Mouse (Mus musculus) heart, embryonic 10.5 days (tissue): Measurements from ENCODE around the gene Slc27a5. TPM values are rescaled to one million over a fixed set of nuclear protein-coding genes. Genes with fewer than 3 reads are reported as not detected.

Source experiments
- DNase-seq: peaks from one replicate; pipeline ENCODE4 v3.0.0-alpha.2; 2017; ENCODE audit warnings: low spot score
- H3K27ac ChIP-seq: fragments of 300-500 bp; sonication (generic); 2 replicates; pipeline ENCODE4 v1.5.1; 2016; ENCODE audit warnings: mild to moderate bottlenecking
- H3K27me3 ChIP-seq: fragments of 300-500 bp; sonication (generic); 2 replicates; pipeline ENCODE4 v1.6.1; 2016; ENCODE audit warnings: mild to moderate bottlenecking; ENCODE audit not compliant: poor library complexity, insufficient read depth, severe bottlenecking
- H3K36me3 ChIP-seq: fragments of 300-500 bp; sonication (generic); 2 replicates; pipeline ENCODE4 v1.6.1; 2016; ENCODE audit warnings: mild to moderate bottlenecking, moderate library complexity
- H3K4me1 ChIP-seq: fragments of 300-500 bp; sonication (generic); 2 replicates; pipeline ENCODE4 v1.6.1; 2016; ENCODE audit warnings: mild to moderate bottlenecking
- H3K4me3 ChIP-seq: fragments of 300-500 bp; sonication (generic); 2 replicates; pipeline ENCODE4 v1.5.1; 2016; ENCODE audit warnings: mild to moderate bottlenecking, moderate library complexity
- H3K9me3 ChIP-seq: fragments of 300-500 bp; sonication (generic); 2 replicates; pipeline ENCODE4 v1.6.1; 2016; ENCODE audit warnings: mild to moderate bottlenecking, moderate library complexity
- WGBS: fragments of 180-500 bp; shearing (Covaris S2); methylation state at CpG from one replicate; pipeline ENCODE4 v1.1.7; 2016; 5-methylcytosine and 5-hydroxymethylcytosine counted together
- polyA plus RNA-seq: library from polyadenylated mRNA; unstranded; fragments of >200 nt; fragmentation: Nextera tagmentation; extraction: Ambion mirVana; gene quantifications from 2 replicates; pipeline ENCODE4 v1.2.1, GENCODE M21; 2016

Gene Slc27a5
- polyA plus RNA-seq, 1 experiment from 2014 or later, result not detected

GRCm38 (mm10) chr7:12965678-12966091, 32.3 kb downstream of the Slc27a5 start, which contains the start of gene Zfp324:
TSS of gene Zfp324 (plus strand) at chr7:12965838.
- Histone ChIP-seq H3K27ac (peak within 1 kb of the TSS; percentile 94), H3K4me1 (peaks cover 19% of the 10 kb centered on the region), H3K36me3 (peaks cover 21% of the 10 kb centered on the region), H3K4me3 (peak within 1 kb of the TSS; percentile 82), H3K9me3 (no peaks in the 10 kb centered on the region), H3K27me3 (no peaks in the 10 kb centered on the region)
- 0% methylated on average over 23 of the region's 23 CpGs for WGBS
- peak; percentile 96 for DNase-seq

- Histone ChIP-seq H3K4me1 (peaks cover 10% of the 10 kb centered on the region), H3K27me3 (no peaks in the 10 kb centered on the region), H3K4me3 (peak overlapping the region; percentile 61), H3K9me3 (no peaks in the 10 kb centered on the region), H3K27ac (peak overlapping the region; percentile 88), H3K36me3 (no peaks in the 10 kb centered on the region)
- WGBS, result 4% methylated on average over 29 of the region's 29 CpGs
- peak; percentile 83 for DNase-seq
Observed at GRCm38 (mm10) chr7:12961511-12962141, 36.4 kb downstream of the Slc27a5 start.

- Histone ChIP-seq H3K4me3 (no peak overlapping the region), H3K4me1 (peaks cover 1% of the 10 kb centered on the region; the same call in 1 of the 2 replicates), H3K36me3 (no peaks in the 10 kb centered on the region), H3K27me3 (no peaks in the 10 kb centered on the region), H3K9me3 (no peaks in the 10 kb centered on the region), H3K27ac (no peak overlapping the region)
- WGBS, result 27% methylated on average over 4 of the region's 4 CpGs
- no peak for DNase-seq
Observed at GRCm38 (mm10) chr7:12959718-12960117, 38.3 kb downstream of the Slc27a5 start.

- DNase-seq, result no peak
- 84% methylated on average over 4 of the region's 4 CpGs for WGBS
- H3K27me3 ChIP-seq, result no peaks in the 10 kb centered on the region
- H3K4me1 ChIP-seq, result no peaks in the 10 kb centered on the region
- H3K4me3 ChIP-seq, result no peak overlapping the region
- no peaks in the 10 kb centered on the region for H3K36me3 ChIP-seq
- H3K27ac ChIP-seq, result no peak overlapping the region
- H3K9me3 ChIP-seq, result no peaks in the 10 kb centered on the region
Observed at GRCm38 (mm10) chr7:12958948-12959347, 39.0 kb downstream of the Slc27a5 start.

GRCm38 (mm10) chr7:12957511-12957910, 40.5 kb downstream of the Slc27a5 start:
- 70% methylated on average over 5 of the region's 5 CpGs for WGBS
- H3K9me3 ChIP-seq, result no peaks in the 10 kb centered on the region

GRCm38 (mm10) chr7:12954896-12955295, 43.1 kb downstream of the Slc27a5 start:
- Histone ChIP-seq H3K4me3 (no peak overlapping the region), H3K36me3 (no peaks in the 10 kb centered on the region), H3K27me3 (no peaks in the 10 kb centered on the region), H3K4me1 (peaks cover 5% of the 10 kb centered on the region), H3K9me3 (no peaks in the 10 kb centered on the region), H3K27ac (no peak overlapping the region)
- no peak for DNase-seq
- WGBS, result 46% methylated on average over 3 of the region's 3 CpGs

More at GRCm38 (mm10) chr7:12957511-12957910, 40.5 kb downstream of the Slc27a5 start:
- Histone ChIP-seq H3K27ac (no peak overlapping the region), H3K36me3 (no peaks in the 10 kb centered on the region), H3K4me1 (no peaks in the 10 kb centered on the region), H3K4me3 (no peak overlapping the region), H3K27me3 (no peaks in the 10 kb centered on the region)
- DNase-seq, result no peak

GRCm38 (mm10) chr7:12949872-12950229, 48.1 kb downstream of the Slc27a5 start:
- H3K9me3 ChIP-seq, result no peaks in the 10 kb centered on the region
- no peaks in the 10 kb centered on the region for H3K27me3 ChIP-seq
- peak overlapping the region; percentile 91 for H3K27ac ChIP-seq
- H3K4me1 ChIP-seq, result peaks cover 6% of the 10 kb centered on the region
- peak overlapping the region; percentile 67 for H3K4me3 ChIP-seq
- WGBS, result 10% methylated on average over 16 of the region's 16 CpGs
- H3K36me3 ChIP-seq, result no peaks in the 10 kb centered on the region
- DNase-seq, result no peak

GRCm38 (mm10) chr7:12949032-12949871, 48.7 kb downstream of the Slc27a5 start:
- Histone ChIP-seq H3K27me3 (no peaks in the 10 kb centered on the region), H3K9me3 (no peaks in the 10 kb centered on the region)
- WGBS, result 9% methylated on average over 35 of the region's 35 CpGs

GRCm38 (mm10) chr7:12943488-12943887, 54.5 kb downstream of the Slc27a5 start:
- Histone ChIP-seq H3K4me3 (no peak overlapping the region), H3K4me1 (no peaks in the 10 kb centered on the region), H3K27ac (no peak overlapping the region), H3K9me3 (no peaks in the 10 kb centered on the region), H3K36me3 (no peaks in the 10 kb centered on the region), H3K27me3 (no peaks in the 10 kb centered on the region)
- DNase-seq, result no peak

More at GRCm38 (mm10) chr7:12949032-12949871, 48.7 kb downstream of the Slc27a5 start:
- H3K36me3 ChIP-seq, result no peaks in the 10 kb centered on the region
- H3K4me1 ChIP-seq, result peaks cover 6% of the 10 kb centered on the region
- H3K4me3 ChIP-seq, result peak overlapping the region; percentile 67
- DNase-seq, result peak; percentile 99
- H3K27ac ChIP-seq, result peak overlapping the region; percentile 91

- H3K4me3 ChIP-seq, result no peak overlapping the region
- no peaks in the 10 kb centered on the region for H3K9me3 ChIP-seq
- no peak overlapping the region for H3K27ac ChIP-seq
- H3K36me3 ChIP-seq, result no peaks in the 10 kb centered on the region
- no peak for DNase-seq
- H3K27me3 ChIP-seq, result no peaks in the 10 kb centered on the region
- WGBS, result 82% methylated on average over 4 of the region's 4 CpGs
- H3K4me1 ChIP-seq, result no peaks in the 10 kb centered on the region
Observed at GRCm38 (mm10) chr7:12940599-12940998, 57.4 kb downstream of the Slc27a5 start.

Other genes with a start within 250 kb of the Slc27a5 start
- 10.7 and 10.8 TPM in 2 replicates for gene Zscan18, start 194.6 kb downstream of the Slc27a5 start, polyA plus RNA-seq
- gene Zfp329, start 179.3 kb downstream of the Slc27a5 start, polyA plus RNA-seq, result 11.7 and 13.6 TPM in 2 replicates
- gene Zfp110, start 163.4 kb downstream of the Slc27a5 start, polyA plus RNA-seq, result 24.1 and 25.4 TPM in 2 replicates
- gene Zfp128, start 117.0 kb downstream of the Slc27a5 start, polyA plus RNA-seq, result 3.1 TPM in 2 replicates
- gene Zscan22, start 100.4 kb downstream of the Slc27a5 start, polyA plus RNA-seq, result 12.9 and 14.8 TPM in 2 replicates
- gene Rps5, start 75.9 kb downstream of the Slc27a5 start, polyA plus RNA-seq, result 662 and 793 TPM in 2 replicates
- gene Rnf225, start 70.8 kb downstream of the Slc27a5 start, polyA plus RNA-seq, result 1.1 TPM in 2 replicates
- 7.8 and 8.4 TPM in 2 replicates for gene Zfp324, start 32.4 kb downstream of the Slc27a5 start, polyA plus RNA-seq
- gene Zfp446, start 20.3 kb downstream of the Slc27a5 start, polyA plus RNA-seq, result 8.2 and 8.4 TPM in 2 replicates
- gene Trim28, start 922 bp upstream of the Slc27a5 start, polyA plus RNA-seq, result 219 and 367 TPM in 2 replicates
- gene Zbtb45, start 11.8 kb upstream of the Slc27a5 start, polyA plus RNA-seq, result 18.2 and 20.8 TPM in 2 replicates
- 129 and 142 TPM in 2 replicates for gene Chmp2a, start 36.6 kb upstream of the Slc27a5 start, polyA plus RNA-seq
- gene Ube2m, start 40.1 kb upstream of the Slc27a5 start, polyA plus RNA-seq, result 159 and 189 TPM in 2 replicates
- gene Mzf1, start 56.6 kb upstream of the Slc27a5 start, polyA plus RNA-seq, result 2.2 and 3.1 TPM in 2 replicates
- gene Vmn1r85, start 97.0 kb upstream of the Slc27a5 start, polyA plus RNA-seq, result not detected in 2 replicates
- gene Vmn1r86, start 121.7 kb upstream of the Slc27a5 start, polyA plus RNA-seq, result not detected in 2 replicates
- not detected in 2 replicates for gene Vmn1r87, start 142.0 kb upstream of the Slc27a5 start, polyA plus RNA-seq
- not detected in 2 replicates for gene Vmn1r88, start 161.4 kb upstream of the Slc27a5 start, polyA plus RNA-seq
- not detected in 2 replicates for gene Vmn1r89, start 214.8 kb upstream of the Slc27a5 start, polyA plus RNA-seq